Mouse (Mus musculus) c-Kit-positive CD71-negative TER-119-negative erythroid progenitor cells, embryonic 14.5 days (primary cell): ENCODE measurements around the gene Cux2.

Source experiments
- DNase-seq: peaks from one replicate; pipeline ENCODE4 v3.0.0-alpha.2; 2013; ENCODE audit warnings: low read depth

The Cux2 gene

DNA sequence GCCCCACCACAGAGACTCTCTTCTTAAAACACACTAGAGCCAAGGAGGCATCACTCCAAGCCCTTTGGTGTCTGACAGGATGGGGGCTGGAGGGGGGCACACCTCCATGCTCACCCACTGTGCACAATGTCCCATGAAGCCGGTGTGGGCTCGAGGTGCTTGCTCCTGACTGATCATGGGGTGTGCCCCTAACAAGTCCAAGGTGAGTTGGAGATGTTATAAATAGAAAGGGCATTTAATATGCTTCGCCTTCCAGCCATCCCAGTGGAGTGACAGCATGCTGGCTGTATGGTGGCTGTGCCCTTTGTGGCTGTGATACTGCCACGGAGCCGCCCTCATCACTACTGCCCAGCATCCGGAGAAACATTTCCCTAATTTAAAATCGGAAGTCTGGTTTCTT lies 87.5 kb downstream of the Cux2 start:
- no peak for DNase-seq

DNA sequence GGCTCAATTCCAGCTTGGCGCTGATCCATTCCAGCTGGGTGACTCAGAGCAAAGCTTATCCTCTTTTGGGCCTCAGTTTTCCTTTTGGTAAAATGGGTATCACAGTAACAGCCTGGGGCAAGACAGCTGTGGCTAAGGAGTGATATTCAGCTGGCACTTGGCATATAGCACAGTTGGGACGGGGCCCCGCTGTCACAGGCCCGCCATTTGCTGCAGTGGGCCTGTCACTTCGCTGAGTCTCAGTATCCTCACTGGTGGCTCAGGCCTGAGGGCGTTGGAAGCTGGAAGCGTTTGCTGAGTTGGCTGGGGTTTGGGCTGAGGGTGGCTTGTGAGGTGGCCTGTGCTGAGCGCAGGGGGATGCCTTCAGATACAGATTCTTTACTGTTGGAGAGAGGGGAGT lies 88.6 kb downstream of the Cux2 start:
- DNase-seq: no peak

DNA sequence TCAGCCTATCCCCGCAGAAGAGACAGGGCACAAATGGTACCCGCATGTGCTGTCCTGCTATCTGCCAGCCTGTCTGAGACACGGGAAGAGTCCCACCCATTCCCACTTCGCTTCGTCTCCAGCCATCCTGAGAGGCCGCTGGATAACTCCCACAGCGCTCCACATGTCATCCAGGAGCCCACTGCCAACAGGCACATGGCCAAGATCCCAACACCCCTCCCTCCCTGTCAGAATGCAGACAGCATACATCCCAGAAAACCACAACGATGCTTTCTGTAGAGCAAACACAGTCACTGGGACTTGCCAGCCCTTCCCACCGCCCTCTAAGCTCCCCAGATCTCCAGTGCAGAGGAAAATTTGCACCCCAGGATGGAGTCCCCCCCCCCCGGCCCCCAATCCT lies 90.2 kb downstream of the Cux2 start:
- DNase-seq: no peak

DNA sequence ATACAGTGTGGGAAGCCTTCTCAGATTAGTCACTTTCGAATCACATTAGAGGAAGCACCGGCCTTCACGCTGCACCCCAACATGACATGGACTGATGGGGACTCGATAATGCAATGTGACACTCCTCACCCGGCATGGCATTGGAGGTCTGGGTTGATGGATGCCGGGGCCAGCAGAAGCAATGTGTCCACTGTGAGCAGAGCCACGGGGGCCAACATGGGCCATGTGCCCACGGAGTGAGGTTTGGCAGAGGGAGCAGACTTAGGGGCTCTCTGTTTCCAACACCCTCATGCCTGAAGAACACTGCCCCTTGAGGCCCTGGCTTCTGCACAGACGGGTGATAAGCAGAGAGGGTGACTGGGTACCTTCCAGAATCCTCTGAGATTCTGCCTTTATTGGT lies 91.4 kb downstream of the Cux2 start:
- DNase-seq: no peak

DNA sequence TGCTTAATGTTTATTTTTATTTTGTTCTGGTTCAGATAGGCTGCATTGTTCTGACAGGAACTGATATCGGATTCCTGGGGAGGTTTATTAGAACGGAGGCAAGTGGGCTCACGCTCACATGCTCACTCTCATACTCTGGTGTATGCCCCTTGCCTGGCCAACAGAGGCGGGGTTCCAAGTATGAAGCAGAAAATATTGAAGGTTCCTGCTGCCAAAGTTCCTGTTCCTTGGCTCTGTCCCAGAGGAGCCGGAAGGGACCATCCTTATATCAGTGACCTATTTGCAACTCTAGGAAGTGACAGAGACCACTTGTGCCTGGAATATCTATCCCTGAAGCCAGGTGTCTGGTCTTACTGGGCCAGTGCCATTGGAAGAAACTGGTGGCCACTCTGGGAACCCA lies 94.1 kb downstream of the Cux2 start:
- no peak for DNase-seq

DNA sequence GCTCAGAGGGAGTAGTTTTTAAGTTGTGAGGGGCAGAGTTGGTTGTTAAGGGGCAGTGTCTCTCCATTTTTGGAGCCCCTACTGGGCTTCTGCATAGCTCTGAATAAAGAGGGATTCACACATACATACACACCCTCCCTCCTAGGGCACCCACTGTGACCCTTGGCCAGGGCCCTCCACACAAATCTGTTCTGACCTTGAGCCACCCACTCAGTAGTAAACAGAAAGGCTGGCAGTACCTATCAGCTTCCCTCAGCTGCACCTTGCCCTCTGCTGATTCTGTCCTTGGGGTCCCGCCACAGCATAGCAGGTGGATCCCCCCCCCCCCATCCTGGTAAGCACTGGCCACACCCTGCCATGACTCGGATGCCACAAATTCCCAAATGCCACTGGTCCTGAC lies 99.7 kb downstream of the Cux2 start:
- no peak for DNase-seq

DNA sequence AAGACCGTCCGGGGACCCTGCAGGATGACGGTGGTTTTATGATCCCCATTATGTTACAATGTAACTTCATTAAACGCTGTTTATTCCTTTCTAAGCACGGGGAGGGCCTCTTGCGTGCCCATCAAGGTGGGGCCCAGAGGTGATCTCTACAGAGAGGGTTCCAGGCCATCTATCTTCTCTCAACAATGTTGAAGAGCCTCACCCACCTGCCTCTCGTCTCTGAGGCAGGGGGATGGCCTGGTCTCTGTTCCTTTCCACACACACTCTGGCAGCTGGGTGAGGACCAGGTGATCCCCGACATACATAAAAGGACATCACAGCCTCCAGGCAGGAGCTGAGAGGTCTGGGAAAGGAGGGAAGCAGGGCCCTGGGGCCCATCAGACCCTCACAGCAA lies 100.9 kb downstream of the Cux2 start:
- no peak for DNase-seq

DNA sequence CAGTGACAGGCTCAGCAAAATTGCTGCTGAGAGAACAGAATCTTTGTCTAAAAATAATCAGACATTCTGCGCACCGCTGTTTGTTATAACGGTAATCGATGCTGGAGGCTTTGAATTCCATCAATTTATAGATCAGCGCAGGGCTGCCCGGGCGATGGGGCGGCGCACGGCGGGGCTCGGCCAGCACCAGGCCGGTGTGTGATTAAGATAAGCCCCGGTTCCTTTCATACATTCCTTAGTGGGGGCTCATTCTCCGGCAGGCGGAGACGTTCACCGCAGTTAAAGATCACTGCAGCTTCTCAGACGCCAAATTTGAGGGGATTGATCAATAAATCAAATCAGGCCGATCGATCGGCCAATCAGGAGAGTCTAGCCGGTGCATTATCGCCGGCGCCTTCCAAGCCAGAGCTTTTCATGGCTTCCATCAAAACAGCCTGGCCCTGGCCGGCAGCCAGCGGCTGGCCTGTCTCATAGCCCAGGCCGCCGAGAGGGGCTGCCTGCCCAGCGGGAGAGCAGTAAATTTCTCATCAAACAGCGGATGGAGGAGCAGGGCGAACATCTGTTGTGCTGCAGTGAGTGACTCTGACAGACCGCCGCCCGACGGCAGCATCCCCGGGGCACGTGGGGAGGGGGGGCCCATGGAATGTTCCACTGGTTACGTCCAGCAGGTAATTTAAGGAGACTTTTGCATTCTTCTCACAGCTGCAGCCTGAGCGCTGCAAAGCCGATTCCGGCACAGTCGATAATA lies 101.4 kb downstream of the Cux2 start:
- DNase-seq: no peak

DNA sequence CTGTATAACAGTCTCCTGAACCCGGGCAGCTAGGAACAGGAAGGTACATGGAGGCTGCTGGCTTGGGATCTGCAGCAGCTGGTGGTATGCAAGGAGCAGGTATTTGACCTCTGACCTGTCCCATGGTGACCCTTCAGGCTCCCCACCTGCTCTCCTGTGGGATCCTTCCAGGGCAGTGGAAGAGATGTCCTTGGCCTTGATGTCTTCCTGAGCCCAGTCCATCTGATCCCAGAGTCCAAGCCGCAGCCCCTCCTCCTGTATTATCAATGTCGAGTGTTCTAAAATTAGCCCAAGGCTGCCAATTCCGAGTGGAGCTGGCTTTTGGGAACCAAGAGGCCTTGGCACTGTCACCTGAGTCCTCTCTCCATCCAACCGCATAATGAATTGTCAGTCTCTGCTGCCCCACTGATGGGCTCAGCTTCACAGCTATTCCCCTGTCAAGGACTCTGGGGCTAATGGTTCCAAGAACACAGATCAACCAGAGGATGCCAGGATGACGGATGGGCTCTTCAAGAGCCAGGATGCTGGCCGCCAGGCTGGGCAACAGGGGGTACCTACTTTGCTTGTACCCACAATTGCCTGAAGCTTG lies 103.2 kb downstream of the Cux2 start:
- DNase-seq: no peak

DNA sequence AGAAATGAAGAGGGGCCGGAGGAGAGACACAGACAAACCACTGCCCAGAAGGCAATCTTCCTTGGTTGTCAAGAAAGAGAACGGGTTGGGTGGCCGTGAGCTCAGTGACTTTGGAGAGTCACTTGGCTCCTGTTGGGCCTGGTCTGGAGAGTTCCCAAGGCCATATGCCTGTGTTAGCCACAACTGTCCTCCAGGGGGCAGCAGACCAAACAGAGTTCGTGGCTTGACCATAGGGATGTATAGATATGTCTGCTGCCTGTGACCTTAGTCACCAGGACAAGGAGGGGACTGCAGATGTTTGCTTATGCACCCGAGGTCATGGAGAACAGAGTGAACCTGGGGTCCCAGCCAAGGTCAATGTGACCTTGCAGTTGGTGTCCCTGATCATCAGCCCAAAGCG lies 104.1 kb downstream of the Cux2 start:
- DNase-seq: peak; percentile 58

DNA sequence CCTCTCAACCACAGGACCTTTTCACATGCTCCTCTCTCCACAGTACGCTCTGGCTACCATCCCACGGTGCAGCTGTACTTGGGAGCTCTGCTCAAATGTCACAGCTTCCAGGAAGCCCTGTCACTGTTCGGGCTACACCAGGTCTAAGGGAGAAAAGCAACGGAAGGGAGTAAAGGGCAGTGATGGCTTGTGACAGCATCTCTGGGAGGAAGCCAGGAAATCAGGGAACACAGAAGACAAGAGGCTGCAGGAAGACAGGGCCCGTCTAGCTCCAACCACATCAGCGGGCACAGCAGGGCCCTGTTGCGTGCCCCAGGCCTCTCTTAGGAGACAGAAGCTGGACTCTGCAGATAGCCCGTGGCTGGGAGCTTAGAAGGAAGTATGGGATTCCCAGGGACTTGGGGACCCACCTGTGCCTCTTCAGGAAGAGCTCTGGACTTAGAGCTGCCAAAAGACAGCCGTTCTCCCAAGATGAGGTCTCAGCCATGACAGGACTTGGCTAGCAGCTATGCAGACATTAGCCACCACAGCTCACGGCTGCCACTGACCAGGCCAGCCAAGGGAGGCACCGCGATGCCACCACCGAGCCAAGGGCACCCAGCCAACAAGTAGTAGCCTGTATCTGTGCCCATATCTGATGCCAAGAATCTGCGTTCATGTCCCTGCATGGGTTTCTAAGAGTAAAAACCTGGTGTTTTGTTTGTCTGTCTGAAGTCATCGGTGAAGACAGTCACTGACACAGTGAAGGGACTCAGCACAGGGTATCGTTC lies 105.7 kb downstream of the Cux2 start:
- no peak for DNase-seq

DNA sequence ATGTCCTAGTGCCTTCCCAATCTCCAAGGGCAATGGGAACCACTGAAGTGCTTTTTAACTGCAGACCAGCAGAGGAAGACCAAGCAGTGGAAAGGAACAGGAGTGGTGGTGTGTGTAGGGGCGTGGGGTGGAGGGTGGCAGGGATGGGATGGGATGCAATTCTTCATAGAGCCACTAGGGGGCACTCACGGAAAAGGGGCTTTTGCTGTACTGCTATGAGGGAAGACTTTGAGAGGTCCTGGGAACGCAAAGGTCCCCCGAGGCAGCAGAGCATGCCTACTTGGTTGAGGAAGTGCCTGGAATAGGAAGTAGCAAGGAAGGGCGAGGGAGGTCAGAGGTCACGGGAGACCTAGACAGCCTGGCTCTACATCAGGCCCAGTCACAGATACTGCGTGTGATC lies 106.4 kb downstream of the Cux2 start:
- DNase-seq: peak; percentile 18

DNA sequence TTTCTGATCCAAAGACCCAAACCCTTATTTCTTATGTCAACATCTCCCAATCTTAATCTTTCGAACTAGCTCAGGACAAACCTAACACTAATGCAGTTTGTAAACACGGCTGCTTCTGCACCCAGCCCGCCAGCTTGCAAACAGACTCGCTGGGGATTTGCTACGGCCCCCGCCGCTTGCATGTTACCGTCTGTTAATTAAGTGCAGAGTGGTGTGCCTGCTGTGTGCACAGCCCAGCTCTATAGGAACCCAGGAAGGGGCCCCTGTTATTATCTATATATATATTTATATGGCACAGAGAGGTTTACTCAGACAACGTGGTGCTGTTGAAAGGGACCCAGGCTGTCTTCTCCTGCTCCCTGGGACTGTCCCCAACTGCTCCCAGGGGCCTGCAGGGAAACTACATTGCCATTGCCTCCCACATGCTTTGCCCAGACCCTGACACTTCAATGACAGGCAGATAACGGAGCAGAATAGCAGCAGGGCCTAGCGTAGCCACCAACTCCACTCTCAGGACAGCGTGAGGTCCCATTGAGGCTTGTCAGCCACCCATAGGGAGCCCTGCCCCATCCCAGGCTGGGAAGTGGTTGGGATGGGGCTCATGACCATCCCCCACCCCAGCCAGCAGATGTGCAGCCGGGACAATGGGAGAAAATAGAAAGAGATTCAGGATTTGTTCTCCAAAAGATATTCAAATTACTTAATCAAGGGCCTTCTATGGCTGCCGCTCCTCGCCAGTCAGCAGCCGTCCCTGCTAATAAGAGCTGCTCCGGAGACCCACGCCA lies 111.6 kb downstream of the Cux2 start:
- no peak for DNase-seq

DNA sequence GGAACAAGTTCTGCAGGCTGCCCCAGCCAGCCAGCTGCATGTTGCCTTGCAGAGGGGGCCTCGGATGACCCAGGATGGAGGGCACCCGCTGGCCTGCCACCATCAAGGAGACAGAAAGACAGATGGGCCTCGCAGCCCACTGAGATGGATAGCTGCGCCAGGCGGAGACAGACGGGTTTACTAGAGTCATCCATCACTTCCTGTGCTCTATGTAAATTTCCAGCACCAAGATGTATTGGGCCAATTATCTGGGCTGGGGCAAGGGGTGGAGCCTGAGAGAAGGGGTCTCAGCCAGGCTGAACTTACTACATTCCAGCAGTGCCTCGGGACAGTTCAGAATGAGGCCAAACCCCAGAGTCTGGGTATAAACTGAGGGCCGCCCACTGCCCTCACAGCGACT lies 119.6 kb downstream of the Cux2 start:
- DNase-seq: no peak

DNA sequence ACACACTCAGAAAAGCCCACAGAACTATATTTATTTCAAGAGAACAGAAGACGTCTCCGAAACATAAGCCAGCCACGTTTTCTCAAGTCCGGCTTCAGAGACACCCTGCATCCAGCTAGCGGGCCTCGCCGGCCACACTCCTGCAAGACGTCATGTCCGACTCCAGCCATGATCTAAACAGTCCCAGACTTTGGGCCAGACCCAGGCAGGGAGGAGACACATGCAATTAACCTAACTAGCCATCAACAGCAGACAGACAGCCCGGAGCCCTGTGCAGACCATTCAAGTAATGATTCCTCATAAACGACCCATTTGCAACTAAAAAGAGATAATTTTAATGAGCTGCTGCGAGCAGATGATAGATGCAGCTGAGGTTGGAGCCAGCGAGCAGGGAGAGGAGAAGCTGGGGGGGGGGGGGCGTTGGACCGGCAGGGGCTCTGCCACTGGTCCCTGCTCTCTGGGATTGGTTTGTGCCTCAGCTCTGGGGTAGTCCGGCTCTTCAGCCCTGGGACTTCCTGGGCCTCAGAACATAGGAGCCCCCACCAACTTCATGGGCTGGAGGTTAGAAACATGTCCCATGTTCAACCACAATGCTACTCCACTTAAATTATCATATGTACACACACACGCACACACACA lies 121.4 kb downstream of the Cux2 start:
- DNase-seq: no peak

DNA sequence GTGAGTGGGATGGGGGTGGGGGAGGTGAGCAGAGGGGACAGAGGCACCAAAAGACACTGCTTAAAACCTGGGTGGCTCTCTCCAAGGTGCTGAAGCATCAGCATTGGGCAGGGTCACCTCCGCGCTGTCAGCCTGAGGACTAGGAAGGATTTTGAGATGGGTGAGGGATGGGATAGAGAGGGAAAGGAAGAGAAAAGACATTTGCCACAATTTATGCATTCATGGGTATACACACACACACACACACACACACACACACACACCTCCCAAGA lies 123.4 kb downstream of the Cux2 start:
- DNase-seq: peak; percentile 24

DNA sequence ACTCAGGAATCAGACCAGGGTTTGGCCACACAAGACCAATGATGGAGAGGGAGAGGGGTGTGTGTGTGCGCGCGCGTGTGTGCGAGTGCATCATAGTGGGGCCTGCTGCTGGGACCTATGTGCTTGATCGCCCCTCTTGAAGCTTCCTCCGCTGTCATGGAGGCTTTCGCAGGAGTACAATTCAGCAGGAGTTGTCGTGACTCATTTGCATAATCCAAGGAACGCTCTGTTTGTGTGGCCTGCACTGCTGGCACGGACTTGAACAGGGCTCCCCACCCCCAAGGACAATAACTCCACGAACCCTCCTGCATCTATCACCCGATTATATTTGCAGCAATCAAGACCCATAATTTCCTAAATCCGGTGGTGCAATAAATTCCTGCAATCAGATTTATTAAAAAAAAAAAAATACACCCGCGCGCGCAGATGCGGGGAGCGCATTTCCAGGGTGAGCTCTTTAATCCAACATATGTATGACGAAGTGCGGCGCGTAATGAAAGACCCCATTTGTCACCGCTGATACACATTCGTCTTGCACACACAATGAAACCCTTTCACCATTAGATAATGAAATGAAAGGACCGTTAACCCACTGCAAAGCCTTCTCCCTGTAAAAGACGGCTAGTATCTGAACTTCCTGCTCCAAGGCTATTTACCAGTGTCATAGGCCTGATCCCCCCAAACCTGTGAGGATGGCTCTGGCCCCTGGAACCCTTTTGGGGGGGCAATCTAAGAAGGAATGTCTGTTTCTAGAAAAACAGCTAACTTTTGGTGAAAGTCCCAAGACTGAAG lies 124.0 kb downstream of the Cux2 start:
- DNase-seq: no peak

DNA sequence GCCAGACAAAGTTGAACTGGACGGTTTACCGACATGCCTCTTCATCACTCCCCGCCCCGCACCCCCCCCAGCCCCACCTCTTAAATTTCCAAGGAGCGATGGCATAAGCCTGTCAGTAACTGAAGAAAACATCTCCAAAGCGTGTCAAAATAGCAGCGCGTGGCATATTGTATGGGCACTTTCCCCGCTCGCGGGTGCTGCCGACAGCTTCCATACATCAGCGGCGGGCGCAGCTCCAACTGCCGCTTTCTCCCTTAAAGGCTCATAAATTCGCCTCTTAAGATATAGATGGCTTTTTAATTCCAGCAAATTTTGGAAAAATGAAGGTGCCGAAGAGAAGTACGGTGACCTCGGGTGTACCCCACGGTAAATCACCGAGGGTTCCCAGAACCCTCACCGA lies 124.6 kb downstream of the Cux2 start:
- DNase-seq: no peak

DNA sequence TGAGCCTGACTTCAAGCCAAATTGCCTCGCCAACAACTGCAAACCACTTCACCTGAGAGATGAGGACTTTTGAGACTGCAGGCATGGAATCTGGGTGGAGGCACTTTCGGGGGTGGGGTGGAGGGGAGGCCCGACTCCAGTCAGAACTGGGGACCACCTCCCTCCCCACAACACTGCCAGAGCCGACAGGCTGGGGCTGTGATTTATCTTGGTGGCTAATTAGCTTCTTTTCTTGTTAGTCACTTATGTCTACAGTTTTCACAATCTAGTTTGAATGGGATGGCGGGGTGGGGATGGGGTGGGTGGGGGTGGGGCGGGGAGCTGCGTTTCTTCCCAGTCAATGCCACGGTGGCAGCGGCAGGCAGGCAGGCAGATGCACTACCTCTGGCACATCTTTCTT lies 125.5 kb downstream of the Cux2 start:
- no peak for DNase-seq

DNA sequence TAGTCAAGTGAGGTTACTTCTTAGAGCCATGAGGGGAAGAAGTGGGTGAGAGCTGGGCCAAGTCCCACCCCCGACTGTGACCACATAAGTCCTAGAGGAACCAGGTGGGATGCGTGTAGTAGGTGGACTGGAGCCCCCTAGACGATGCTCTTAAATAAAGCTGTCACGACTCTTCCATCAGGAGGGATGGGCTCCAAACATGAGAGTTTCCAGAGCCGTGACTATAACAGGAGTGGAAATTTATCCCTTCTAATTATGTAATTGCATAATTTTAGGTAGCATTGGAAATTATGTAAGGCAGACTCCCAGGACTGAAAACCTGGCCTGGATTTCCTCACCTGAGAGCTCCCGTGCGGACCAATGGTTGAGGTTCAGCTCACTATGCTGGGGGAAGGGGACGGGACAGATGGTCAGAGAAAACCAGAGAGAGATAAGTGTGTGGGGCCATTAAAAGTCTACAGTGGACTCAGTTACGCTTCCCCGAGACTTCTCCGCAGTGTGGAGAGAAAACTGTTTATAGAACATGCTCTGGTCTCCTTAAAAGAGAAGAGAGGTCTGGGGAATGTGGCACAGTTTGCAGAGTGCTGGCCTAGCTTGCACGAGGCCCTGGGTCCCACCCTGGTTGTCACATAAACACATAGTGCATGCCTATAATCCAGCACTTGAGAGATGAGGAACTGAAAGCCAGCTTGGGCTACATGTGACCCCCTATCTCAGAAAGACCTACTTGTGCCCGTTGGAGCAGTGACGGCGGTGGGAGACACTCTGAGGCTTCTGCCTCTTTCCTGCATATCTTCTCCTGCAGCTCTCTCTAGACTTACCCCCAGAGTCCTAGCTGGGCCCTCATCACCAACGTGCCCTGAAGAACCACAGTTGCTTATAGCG lies 126.7 kb downstream of the Cux2 start:
- DNase-seq: no peak

DNA sequence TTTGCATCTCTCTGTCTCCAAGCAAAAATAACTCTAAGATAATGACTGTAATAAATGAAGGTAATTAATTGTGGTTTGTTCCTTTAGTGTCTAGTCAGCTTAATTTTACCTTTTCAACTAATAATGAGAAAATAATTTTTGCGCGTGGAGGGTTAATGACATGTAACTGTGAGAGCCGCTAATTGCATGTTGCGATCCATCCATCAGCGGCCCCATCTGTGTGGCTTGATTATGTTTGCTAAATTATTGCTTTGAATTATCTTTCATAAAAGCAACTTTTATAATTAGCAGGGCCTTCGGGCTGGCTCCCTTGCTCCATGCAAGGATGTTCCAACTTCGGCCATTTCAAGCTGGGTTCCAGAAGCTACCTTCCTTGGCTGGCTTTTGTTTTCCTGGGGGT lies 130.7 kb downstream of the Cux2 start:
- DNase-seq: no peak
